Mouse (Mus musculus): Measurements from ENCODE around the gene Ddx50.
A peak's percentile ranks its signal among the peaks of the same experiment; 100 is the strongest.

- TF ChIP-seq CHD2 (IDR thresholded peaks at IDR 0.05; ENCODE audit: low read length) = peak; percentile 67
- 0 out of 2 replicates have a peak, but pooled peaks have one; percentile 68 for TF ChIP-seq TBP (conservative IDR thresholded peaks at IDR 0.05; ENCODE audit: low read depth, low read length)
- no peak for TF ChIP-seq CTCF (conservative IDR thresholded peaks at IDR 0.05 in 1 of 2, IDR thresholded peaks at IDR 0.05 in 1 of 2; ENCODE audit: low read depth in 2 of 2, low read length in 2 of 2)
- peak; percentile 86 for TF ChIP-seq NELFE (IDR thresholded peaks at IDR 0.05; ENCODE audit: low read depth, low read length)
- no peak for TF ChIP-seq IRF4 (IDR thresholded peaks at IDR 0.05; ENCODE audit: low read depth, low read length)
- no peak for TF ChIP-seq SIN3A (IDR thresholded peaks at IDR 0.05; ENCODE audit: low read length)
- no peak for TF ChIP-seq ZNF384 (IDR thresholded peaks at IDR 0.05; ENCODE audit: low read depth, low read length)
- peak; percentile 82 for TF ChIP-seq POLR2A (IDR thresholded peaks at IDR 0.05; ENCODE audit: low read depth, low read length)
- TF ChIP-seq MAZ (IDR thresholded peaks at IDR 0.05; ENCODE audit: low read depth, low read length) = no peak
- no peak for TF ChIP-seq USF2 (conservative IDR thresholded peaks at IDR 0.05; ENCODE audit: low read depth, low read length)
- no peak for TF ChIP-seq EP300 (IDR thresholded peaks at IDR 0.05; ENCODE audit: low read length)
- no peak for TF ChIP-seq MAFK (IDR thresholded peaks at IDR 0.05; ENCODE audit: insufficient replicate concordance, low read length)
- no peak for TF ChIP-seq RCOR1 (conservative IDR thresholded peaks at IDR 0.05; ENCODE audit: low read depth, low read length)
- TF ChIP-seq USF1 (IDR thresholded peaks at IDR 0.05; ENCODE audit: low read depth, low read length) = no peak
Measured at GRCm38 (mm10) chr10:62578338-62579100, 72.5 kb downstream of the Ddx50 start, which contains the start of gene Kif1bp.

Data from CH12.LX (cell line).